Mouse (Mus musculus): Measurements from ENCODE around the gene Nfyc.

The Nfyc gene

GRCm38 (mm10) chr4:120747941-120748866 is 83.2 kb downstream of the Nfyc start, which contains the start of gene Kcnq4:
TSS of gene Kcnq4 (minus strand) at chr4:120748612.
- DNase-seq: no peak

DNA sequence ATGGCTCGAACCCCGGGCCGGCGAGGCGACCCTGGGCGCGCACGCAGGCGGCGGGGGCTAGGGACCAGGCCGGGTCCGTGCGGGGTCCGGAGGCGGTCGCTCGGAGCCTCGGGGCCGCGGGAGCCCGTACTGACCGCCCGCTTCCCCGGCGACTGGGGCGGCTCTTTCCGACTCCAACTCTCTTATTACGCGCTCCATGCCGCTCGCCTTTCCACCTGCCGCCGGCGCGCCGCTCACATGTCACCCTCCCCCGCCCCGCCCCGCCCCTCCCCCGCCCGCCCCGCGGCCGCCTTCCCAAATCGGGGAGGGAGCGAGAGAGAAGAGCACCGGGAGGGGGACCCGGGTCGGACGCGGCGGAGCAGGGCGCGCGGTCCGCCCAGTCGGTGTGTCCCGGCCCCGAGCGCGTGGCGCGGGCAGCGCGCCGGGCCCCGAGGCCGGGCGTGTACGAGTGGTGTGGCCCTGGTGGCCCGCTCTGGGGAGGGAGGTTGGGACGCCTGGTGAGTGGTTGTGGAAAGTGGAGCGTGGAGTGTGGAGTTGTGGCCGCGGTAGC is 84.1 kb downstream of the Nfyc start:
- DNase-seq: no peak

- DNase-seq: no peak
Observed at GRCm38 (mm10) chr4:120746552-120747150, 84.7 kb downstream of the Nfyc start.

DNA sequence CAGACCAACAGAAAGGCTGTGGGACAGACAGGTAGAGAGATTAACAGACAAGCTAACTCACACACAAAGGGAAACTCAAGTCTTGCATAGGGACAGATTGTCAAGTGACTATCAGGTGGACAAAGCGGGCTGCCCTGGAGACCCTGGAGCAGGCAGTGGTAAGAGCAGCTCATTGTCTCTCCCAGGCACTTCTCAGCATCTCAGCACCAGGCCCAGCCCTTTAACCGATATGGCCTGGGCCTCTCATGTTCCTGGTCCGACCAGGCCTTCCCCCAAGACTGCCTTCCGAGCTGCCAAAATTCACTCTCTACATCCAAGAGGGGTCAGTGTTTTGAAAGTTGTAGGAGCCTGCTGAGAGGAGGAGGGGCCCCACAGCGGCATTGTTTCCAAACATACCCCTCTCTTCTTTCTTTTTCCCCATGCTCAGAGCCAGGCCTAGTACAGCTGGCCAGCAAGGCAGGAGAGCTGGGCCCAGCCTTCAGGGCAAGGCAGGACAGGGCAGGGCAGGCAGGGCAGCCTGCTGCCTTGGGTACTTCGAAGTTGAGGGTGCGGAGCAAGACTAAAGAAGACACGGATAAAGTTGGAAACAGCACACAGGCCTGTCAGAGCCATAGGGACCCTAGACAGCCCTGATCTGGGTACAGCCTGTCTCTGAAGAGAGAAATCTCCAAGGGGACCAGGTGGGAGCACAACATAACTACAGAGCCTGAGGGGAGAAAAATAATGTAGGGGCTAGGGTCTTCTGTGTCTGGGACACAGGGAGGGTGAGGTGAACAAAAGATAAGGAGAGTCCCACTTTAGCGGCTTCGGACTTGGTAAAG is 85.4 kb downstream of the Nfyc start:
- DNase-seq: no peak

GRCm38 (mm10) chr4:120743636-120744035 is 87.7 kb downstream of the Nfyc start:
- DNase-seq: no peak

DNA sequence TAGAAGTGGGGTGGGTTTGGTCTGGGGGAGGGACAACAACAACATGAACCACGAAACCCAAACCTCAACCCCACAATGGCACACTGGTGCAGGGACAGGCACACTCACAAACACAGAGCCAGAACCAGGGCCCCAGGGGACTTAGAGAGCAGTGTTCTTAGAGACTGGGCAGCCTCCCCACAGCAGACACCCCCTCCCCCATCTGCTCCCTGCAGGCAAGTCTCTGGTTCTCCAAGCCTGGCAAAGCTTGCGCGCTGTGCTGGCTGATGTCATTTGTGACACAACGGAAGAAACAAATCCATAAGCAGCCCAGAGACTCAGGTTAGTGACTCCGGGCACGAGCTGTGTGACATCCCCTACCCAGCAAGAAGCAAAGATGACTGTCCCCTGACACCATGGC is 90.1 kb downstream of the Nfyc start:
- no peak for DNase-seq

- DNase-seq: no peak
Observed at GRCm38 (mm10) chr4:120734012-120734622, 97.3 kb downstream of the Nfyc start.

DNA sequence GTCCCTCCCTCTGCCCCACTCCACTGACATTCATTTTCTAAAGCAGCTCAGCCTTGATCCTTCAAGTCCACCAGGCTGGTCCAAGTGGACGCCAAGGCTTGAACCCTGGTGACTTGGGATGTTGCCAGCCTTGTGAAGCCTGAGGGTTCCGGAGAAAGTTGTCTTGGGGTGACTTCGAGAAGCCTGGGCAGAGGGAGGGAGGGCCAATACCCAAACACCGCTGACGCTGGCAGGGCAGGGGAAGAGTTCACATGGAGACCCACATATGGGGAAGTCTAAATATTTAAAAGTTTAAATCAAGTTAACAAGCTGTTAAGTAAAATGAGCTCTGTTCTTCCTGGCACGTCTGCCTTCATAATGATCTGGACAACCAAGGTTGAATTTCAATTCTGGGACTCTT is 98.6 kb downstream of the Nfyc start:
- no peak for DNase-seq

GRCm38 (mm10) chr4:120731030-120731644 is 100.2 kb downstream of the Nfyc start:
- peak; percentile 47 for DNase-seq

GRCm38 (mm10) chr4:120730574-120730973 is 100.8 kb downstream of the Nfyc start:
- no peak for DNase-seq

GRCm38 (mm10) chr4:120730146-120730545 is 101.2 kb downstream of the Nfyc start:
- peak; percentile 51 for DNase-seq

- no peak for DNase-seq
Observed at GRCm38 (mm10) chr4:120729441-120729840, 101.9 kb downstream of the Nfyc start.

GRCm38 (mm10) chr4:120727842-120728241 is 103.5 kb downstream of the Nfyc start:
- no peak for DNase-seq

DNA sequence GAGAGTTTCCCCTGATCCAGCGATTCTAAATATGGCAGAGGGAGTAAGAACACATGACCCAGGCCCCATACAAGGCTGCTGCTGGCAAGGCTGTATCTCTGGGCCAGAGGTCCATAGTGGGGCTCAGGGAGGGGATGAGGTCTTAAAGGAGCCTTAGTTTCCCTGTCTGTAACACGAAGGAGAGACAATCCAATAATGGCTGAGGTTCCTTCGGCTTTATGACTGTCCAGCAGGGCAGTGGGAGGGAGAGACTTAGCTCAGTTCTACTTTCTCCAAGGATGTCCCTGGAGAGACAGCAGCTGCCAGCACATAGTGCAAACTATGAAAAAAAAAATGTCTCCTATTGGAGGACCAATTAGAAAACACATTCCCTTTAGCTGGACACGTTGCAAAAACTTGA is 105.2 kb downstream of the Nfyc start:
- DNase-seq: no peak

- no peak for DNase-seq
Observed at GRCm38 (mm10) chr4:120725516-120726090, 105.8 kb downstream of the Nfyc start.

GRCm38 (mm10) chr4:120721574-120721973 is 109.8 kb downstream of the Nfyc start:
- DNase-seq: no peak

- no peak for DNase-seq
Observed at GRCm38 (mm10) chr4:120719152-120719551, 112.2 kb downstream of the Nfyc start.

DNA sequence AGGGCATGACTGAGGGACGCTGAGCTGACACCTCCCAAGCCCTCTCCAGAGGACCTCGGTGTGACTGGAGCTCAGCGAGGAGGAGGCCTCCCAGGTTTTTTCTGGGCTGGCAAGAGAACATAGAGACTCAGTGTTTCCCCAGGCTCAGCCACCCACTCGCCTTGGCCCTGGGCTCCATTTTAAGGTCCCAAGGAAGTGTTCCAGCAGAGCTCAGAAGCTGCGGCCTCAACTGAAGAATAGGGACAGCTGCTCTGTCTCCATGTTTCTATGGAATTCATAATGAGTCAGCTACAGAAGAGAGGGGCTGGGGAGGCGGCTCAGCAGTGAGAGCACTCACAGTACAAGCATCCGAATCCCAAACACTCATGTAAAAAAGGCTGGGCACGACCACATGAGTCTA is 113.8 kb downstream of the Nfyc start:
- DNase-seq: no peak

DNA sequence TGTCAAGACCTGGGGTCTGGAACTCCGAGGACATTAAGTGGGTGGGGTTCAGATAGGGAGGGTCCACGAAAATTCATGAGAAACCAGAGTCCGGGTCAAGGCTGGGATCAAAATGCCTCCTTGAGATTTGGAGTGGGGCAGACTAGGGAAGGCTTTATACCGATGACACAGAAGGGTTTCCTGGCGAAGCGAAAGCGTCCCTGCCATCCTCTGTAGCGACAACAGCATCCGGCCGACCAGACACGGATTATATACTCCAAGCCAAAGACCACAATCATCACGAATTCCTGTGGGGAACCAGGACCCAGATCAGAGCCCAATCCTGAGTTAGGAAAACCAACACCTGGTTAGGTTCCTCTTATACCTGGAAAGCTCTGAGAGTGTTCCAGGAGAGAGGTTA is 114.6 kb downstream of the Nfyc start:
- DNase-seq: no peak

- DNase-seq: no peak
Observed at GRCm38 (mm10) chr4:120716141-120716571, 115.2 kb downstream of the Nfyc start.

DNA sequence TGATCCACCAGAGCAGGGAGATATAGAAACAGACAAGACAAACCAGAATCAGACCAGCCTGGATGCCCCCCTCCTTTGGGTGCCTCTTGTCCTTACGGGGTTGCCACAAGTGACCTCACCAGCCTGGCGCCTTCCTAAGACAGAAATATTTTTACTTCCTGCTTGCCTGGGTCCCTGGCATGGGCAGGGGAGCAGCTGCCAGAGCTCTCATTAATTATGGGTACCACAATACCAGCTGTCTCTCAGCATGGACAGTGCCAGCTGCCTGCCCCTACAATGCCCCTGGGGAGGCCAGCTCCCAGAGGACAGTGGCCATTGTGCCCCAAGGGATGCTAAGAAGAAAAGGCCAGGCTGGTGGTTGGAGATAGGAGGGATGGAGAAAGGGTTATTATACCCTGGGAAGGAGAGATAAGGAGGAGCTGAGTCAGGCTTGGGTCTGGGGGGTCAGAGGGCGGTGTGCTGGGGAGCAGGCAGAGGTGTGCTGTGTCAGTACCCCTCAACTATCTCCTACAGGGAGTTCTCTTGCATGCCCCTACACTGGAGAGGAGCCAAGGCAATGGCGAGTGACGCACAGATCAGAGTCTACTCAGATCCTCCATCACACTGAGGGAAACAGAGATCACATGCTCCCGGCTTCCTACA is 117.4 kb downstream of the Nfyc start:
- no peak for DNase-seq
